Mouse (Mus musculus) hindbrain, embryonic 12.5 days (tissue): ENCODE measurements around the gene Vmn2r34. TPM values are rescaled to one million over a fixed set of nuclear protein-coding genes. Genes with fewer than 3 reads are reported as not detected.
"Not testable (repeated sequence)": the region's sequence is repeated elsewhere in the genome, so short reads cannot be mapped to it uniquely, and the experiment has no call there.

Experiments used
- ATAC-seq: fragments of 200-750 bp; cut with Nextera tagmentation; 2 replicates; pipeline ENCODE4 v1.8.0; 2017; ENCODE audit warnings: moderate TSS enrichment; ENCODE audit not compliant: low FRiP score
- H3K27ac ChIP-seq: fragments of 300-500 bp; sonication (generic); 2 replicates; pipeline ENCODE4 v1.5.1; 2016; ENCODE audit warnings: mild to moderate bottlenecking
- H3K27me3 ChIP-seq: fragments of 300-500 bp; sonication (generic); 2 replicates; pipeline ENCODE4 v1.6.1; 2016; ENCODE audit warnings: mild to moderate bottlenecking
- H3K36me3 ChIP-seq: fragments of 300-500 bp; sonication (generic); 2 replicates; pipeline ENCODE4 v1.6.1; 2016; ENCODE audit warnings: mild to moderate bottlenecking
- H3K4me1 ChIP-seq: fragments of 300-500 bp; sonication (generic); 2 replicates; pipeline ENCODE4 v1.6.1; 2016
- H3K4me2 ChIP-seq: fragments of 300-500 bp; sonication (generic); replicated peaks from 2 replicates; pipeline ENCODE4 v1.6.1; 2016; ENCODE audit warnings: mild to moderate bottlenecking
- H3K4me3 ChIP-seq: fragments of 300-500 bp; sonication (generic); 2 replicates; pipeline ENCODE4 v1.5.1; 2016; ENCODE audit warnings: mild to moderate bottlenecking
- H3K9ac ChIP-seq: fragments of 300-500 bp; sonication (generic); 2 replicates; pipeline ENCODE4 v1.6.1; 2016; ENCODE audit warnings: mild to moderate bottlenecking, moderate library complexity
- H3K9me3 ChIP-seq: fragments of 300-500 bp; sonication (generic); replicated peaks from 2 replicates; pipeline ENCODE4 v1.6.1; 2016; ENCODE audit warnings: mild to moderate bottlenecking
- WGBS: fragments of 180-500 bp; shearing (Covaris S2); methylation state at CpG from one replicate; pipeline ENCODE4 v1.1.7; 2016; 5-methylcytosine and 5-hydroxymethylcytosine counted together
- polyA plus RNA-seq: library from polyadenylated mRNA; unstranded; fragments of >200 nt; fragmentation: Nextera tagmentation; extraction: Ambion mirVana; gene quantifications from 2 replicates; pipeline ENCODE4 v1.2.1, GENCODE M21; 2016

Vmn2r34 gene
- polyA plus RNA-seq = not detected in 2 replicates

DNA sequence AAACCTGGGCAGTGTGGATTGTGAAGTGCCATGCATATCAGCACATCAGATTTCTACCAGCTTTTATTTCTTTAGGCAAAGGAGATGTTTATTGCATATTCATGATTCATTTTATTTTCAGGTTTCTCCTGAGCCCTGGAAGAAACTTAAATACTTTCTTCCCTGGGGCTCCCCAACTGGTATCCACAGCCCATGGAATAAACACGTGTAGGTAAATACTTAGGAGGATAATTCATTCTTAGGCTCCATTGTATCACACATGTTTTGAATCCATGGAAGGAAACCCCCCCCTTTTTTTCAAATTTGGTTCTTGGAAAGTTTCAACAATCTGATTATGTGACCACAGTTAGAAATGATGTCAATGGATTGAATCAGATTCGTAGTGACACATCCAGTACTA is at the start of gene Vmn2r34:
Vmn2r34 (minus strand) TSS at position 101 of the 400 bp plus-strand sequence.
- H3K4me3 ChIP-seq, H3K4me1 ChIP-seq, H3K9ac ChIP-seq, H3K27ac ChIP-seq, ATAC-seq, H3K27me3 ChIP-seq, H3K9me3 ChIP-seq, H3K4me2 ChIP-seq, H3K36me3 ChIP-seq: not testable (repeated sequence)
- WGBS = 65% methylated on average over 2 of the region's 2 CpGs

DNA sequence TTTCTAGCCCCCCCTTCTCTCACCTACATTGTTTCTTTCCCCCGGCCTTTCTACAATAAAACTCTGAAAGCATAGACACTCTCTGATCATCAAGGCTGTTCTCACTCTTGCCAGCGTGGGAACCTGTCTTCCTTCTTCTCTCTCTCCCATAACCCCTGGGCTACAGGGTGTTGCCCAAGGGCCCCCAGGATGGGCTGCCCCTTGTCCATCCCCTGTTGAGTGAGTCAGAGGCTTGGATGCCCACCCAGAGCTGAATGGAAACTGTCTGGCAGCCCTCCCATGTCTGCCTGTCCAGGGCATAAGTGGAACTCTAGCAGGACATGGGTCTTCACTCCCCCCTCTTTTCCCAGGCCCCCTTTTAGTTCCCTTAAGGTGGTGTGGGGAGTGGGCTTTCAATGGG is 15.3 kb downstream of the Vmn2r34 start:
- not testable (repeated sequence) for ATAC-seq
- 78% methylated on average over 2 of the region's 2 CpGs for WGBS

More for the DNA sequence above, 15.3 kb downstream of the Vmn2r34 start:
- H3K27ac ChIP-seq, H3K4me1 ChIP-seq, H3K9ac ChIP-seq, H3K4me2 ChIP-seq, H3K9me3 ChIP-seq, H3K27me3 ChIP-seq, H3K36me3 ChIP-seq, H3K4me3 ChIP-seq: not testable (repeated sequence)

Other genes starting within 250 kb of the Vmn2r34 start
- not detected in 2 replicates for gene Vmn2r32, start 209.5 kb downstream of the Vmn2r34 start, polyA plus RNA-seq
- gene Vmn2r33, start 122.7 kb downstream of the Vmn2r34 start, polyA plus RNA-seq = not detected in 2 replicates
- gene Vmn2r35, start 130.4 kb upstream of the Vmn2r34 start, polyA plus RNA-seq = not detected in 2 replicates
- not detected in 2 replicates for gene Vmn2r36, start 213.0 kb upstream of the Vmn2r34 start, polyA plus RNA-seq